Mouse (Mus musculus) kidney, postnatal 0 days (tissue): ENCODE results near the gene Fkbp10. TPM values are rescaled to one million over a fixed set of nuclear protein-coding genes. Genes with fewer than 3 reads are reported as not detected.

Experiments used
- ATAC-seq: fragments of 200-750 bp; cut with Nextera tagmentation; replicated peaks from 2 replicates; pipeline ENCODE4 v1.8.0; 2017; ENCODE audit warnings: low read depth, moderate number of reproducible peaks, moderate TSS enrichment, moderate library complexity; ENCODE audit not compliant: low FRiP score
- DNase-seq: peaks from one replicate; pipeline ENCODE4 v3.0.0-alpha.2; 2016; ENCODE audit warnings: low spot score
- H3K27ac ChIP-seq: fragments of 300-500 bp; sonication (generic); 2 replicates; pipeline ENCODE4 v1.5.1; 2014; ENCODE audit warnings: mild to moderate bottlenecking
- H3K27me3 ChIP-seq: fragments of 300-500 bp; sonication (generic); 2 replicates; pipeline ENCODE4 v1.6.1; 2014; ENCODE audit warnings: low read length, mixed read lengths; ENCODE audit not compliant: insufficient read depth
- H3K36me3 ChIP-seq: fragments of 300-500 bp; sonication (generic); 2 replicates; pipeline ENCODE4 v1.6.1; 2014; ENCODE audit warnings: low read length, mixed read lengths; ENCODE audit not compliant: insufficient read depth
- H3K4me1 ChIP-seq: fragments of 300-500 bp; sonication (generic); replicated peaks from 2 replicates; pipeline ENCODE4 v1.6.1; 2014; ENCODE audit warnings: antibody characterized with exemption, low read length, mixed read lengths; ENCODE audit not compliant: insufficient read depth
- H3K4me2 ChIP-seq: fragments of 300-500 bp; sonication (generic); 2 replicates; pipeline ENCODE4 v1.6.1; 2014; ENCODE audit warnings: mild to moderate bottlenecking, low read length, moderate library complexity, mixed read lengths
- H3K4me3 ChIP-seq: fragments of 300-500 bp; sonication (generic); replicated peaks from 2 replicates; pipeline ENCODE4 v1.5.1; 2014; ENCODE audit warnings: low read depth, low read length
- H3K9ac ChIP-seq: fragments of 300-500 bp; sonication (generic); 2 replicates; pipeline ENCODE4 v1.6.1; 2014; ENCODE audit warnings: low read depth, low read length
- H3K9me3 ChIP-seq: fragments of 300-500 bp; sonication (generic); replicated peaks from 2 replicates; pipeline ENCODE4 v1.6.1; 2016; ENCODE audit warnings: low read length, inconsistent platforms, mixed read lengths
- CTCF ChIP-seq: IDR thresholded peaks from 2 replicates; pipeline ENCODE4 v1.5.1; 2016; ENCODE audit warnings: antibody characterized with exemption, low read depth, mild to moderate bottlenecking, moderate library complexity
- WGBS: fragments of 180-500 bp; shearing (Covaris S2); extraction: QIAGEN DNeasy Blood & Tissue Kit; methylation state at CpG from one replicate; pipeline ENCODE4 v1.1.7; 2014; 5-methylcytosine and 5-hydroxymethylcytosine counted together
- polyA plus RNA-seq: library from polyadenylated mRNA; unstranded; fragments of >200 nt; fragmentation: Nextera tagmentation; extraction: Ambion mirVana; gene quantifications from 2 replicates; pipeline ENCODE4 v1.2.1, GENCODE M21; 2015

Fkbp10 gene
- polyA plus RNA-seq, 1 experiment from 2014 or later = 108 TPM

DNA sequence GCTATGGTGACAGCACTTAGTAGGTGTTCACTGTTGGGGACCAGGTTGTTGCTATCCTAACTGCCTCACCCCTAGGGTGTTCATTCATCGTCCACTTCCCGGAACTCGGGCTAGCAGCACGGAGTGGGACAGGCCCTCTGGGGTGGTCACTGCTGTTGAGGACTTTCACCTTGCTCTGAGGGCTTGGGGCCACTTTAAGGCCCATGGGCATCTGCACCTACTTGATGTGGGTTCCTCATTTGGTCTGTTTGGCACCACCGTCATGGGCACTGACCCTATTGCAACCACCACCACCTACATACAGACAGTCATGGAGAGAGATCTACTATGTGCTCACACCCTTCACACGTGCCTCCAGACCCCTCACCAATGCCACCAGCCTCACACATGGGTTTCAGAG is 28.4 kb upstream of the Fkbp10 start:
- Histone ChIP-seq H3K36me3 (peaks cover 30% of the 10 kb centered on the region), H3K4me2 (no peak overlapping the region), H3K4me1 (peaks cover 46% of the 10 kb centered on the region), H3K9me3 (no peaks in the 10 kb centered on the region), H3K4me3 (no peak overlapping the region), H3K9ac (0 out of 2 replicates have a peak overlapping the region, but pooled peaks have one; percentile 23), H3K27me3 (no peaks in the 10 kb centered on the region), H3K27ac (peak overlapping the region; percentile 84)
- no peak for ATAC-seq
- WGBS = 89% methylated on average over 6 of the region's 6 CpGs
- no peak for TF ChIP-seq CTCF
- no peak for DNase-seq

DNA sequence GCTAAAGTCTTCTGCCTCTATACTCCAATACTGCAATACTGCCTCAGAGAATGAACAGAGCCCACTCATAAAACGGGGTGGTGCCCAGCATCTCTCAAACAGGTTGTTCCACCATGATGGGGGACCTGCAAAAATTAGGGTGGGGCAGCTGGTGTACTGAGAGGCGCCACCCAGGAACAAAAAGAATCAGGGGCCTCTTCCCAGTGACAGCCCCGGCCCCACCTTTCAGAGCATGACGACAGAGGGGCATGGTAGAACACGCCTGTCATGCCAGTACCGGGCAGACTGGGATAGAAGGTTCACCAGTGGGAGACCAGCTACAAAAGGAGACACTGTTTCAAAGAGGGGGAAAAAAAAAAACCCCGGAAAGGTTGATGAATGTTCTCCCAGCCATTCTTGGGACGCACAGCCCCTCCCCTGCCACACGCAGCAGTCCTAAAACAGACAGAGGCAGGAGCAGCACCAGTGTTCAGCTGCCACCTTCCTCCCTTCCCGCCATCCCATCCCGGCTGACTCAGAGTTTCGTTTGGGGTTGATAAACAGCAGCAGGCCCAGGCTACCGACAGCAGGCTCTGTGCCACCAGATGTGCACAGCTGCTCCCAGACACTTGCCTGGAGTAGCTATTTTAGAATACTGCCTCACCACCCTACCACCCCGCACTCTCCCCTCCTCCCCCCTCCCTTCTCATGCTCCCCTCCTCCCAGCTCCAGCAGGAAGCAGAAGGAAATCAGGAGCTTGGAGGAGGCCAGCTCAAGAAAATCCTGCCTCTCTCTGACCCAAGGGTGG is 27.7 kb upstream of the Fkbp10 start:
- DNase-seq (peak; percentile 70), ATAC-seq (no peak)
- H3K36me3 ChIP-seq = peaks cover 26% of the 10 kb centered on the region
- H3K27me3 ChIP-seq = no peaks in the 10 kb centered on the region
- peaks cover 51% of the 10 kb centered on the region for H3K4me1 ChIP-seq
- WGBS = 30% methylated on average over 14 of the region's 14 CpGs
- H3K9me3 ChIP-seq = no peaks in the 10 kb centered on the region
- H3K4me3 ChIP-seq = no peak overlapping the region
- H3K9ac ChIP-seq = 0 out of 2 replicates have a peak overlapping the region, but pooled peaks have one; percentile 23
- H3K27ac ChIP-seq = peak overlapping the region; percentile 84
- H3K4me2 ChIP-seq = peak overlapping the region; percentile 32
- no peak for TF ChIP-seq CTCF

DNA sequence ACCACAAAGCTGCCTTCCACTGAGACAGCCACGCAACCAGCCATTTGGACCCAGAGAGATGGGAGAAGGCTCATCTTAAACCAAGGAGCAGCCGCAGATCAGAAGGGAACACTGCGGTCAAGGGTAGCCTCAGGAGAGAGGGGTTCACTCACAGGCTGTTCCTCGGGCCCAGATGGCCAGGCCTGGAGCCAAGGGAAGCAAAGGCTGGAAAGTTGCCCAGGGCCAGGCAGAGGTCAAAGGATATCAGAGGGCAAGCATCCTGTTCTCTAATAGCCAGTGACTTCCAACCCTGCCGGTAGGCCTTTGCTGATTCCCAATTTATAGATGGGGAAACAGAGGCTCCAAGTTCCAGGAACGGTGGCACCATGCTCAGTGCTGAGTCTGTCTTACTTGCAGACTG is 26.9 kb upstream of the Fkbp10 start:
- no peak for DNase-seq
- 58% methylated on average over 6 of the region's 6 CpGs for WGBS

DNA sequence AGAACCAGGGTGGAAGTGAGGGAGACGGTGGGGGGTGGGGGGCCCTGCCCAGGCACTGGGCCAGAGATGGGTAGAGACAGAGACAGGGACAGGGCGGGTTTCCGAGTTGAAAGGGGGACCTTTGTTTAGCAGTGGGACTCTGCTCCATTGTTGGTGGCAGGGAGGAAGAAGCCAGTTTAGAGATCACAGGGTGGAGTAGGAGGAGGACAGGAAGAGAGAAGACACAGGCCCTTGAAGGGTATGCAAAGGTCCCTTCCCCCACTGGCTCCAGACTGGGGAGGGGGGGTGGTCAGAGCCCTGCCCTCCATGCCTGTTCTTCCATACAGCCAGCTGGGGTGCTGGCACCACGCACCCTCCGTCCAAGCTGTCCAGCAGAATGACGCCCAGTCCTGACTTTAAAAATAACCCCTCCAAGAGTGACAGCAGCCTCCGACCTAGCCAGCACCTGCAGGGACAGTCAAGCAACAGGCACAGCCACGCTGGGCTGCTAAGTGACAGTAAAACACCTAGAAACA is 25.5 kb upstream of the Fkbp10 start:
- Histone ChIP-seq H3K9ac (no peak overlapping the region), H3K4me1 (peaks cover 71% of the 10 kb centered on the region), H3K27me3 (no peaks in the 10 kb centered on the region), H3K4me2 (peak overlapping the region; percentile 8), H3K36me3 (peaks cover 9% of the 10 kb centered on the region), H3K4me3 (no peak overlapping the region), H3K27ac (peak overlapping the region; percentile 84), H3K9me3 (no peaks in the 10 kb centered on the region)
- ATAC-seq = no peak
- 41% methylated on average over 8 of the region's 8 CpGs for WGBS
- DNase-seq = peak; percentile 58
- TF ChIP-seq CTCF = no peak

More for the DNA sequence above, 26.9 kb upstream of the Fkbp10 start:
- peaks cover 19% of the 10 kb centered on the region for H3K36me3 ChIP-seq
- ATAC-seq = no peak
- TF ChIP-seq CTCF = no peak
- H3K27ac ChIP-seq = peak overlapping the region; percentile 84
- H3K9ac ChIP-seq = no peak overlapping the region
- H3K4me1 ChIP-seq = peaks cover 59% of the 10 kb centered on the region
- H3K4me2 ChIP-seq = peak overlapping the region; percentile 32; the same call in 1 of the 2 replicates
- no peaks in the 10 kb centered on the region for H3K9me3 ChIP-seq
- no peaks in the 10 kb centered on the region for H3K27me3 ChIP-seq
- H3K4me3 ChIP-seq = no peak overlapping the region

DNA sequence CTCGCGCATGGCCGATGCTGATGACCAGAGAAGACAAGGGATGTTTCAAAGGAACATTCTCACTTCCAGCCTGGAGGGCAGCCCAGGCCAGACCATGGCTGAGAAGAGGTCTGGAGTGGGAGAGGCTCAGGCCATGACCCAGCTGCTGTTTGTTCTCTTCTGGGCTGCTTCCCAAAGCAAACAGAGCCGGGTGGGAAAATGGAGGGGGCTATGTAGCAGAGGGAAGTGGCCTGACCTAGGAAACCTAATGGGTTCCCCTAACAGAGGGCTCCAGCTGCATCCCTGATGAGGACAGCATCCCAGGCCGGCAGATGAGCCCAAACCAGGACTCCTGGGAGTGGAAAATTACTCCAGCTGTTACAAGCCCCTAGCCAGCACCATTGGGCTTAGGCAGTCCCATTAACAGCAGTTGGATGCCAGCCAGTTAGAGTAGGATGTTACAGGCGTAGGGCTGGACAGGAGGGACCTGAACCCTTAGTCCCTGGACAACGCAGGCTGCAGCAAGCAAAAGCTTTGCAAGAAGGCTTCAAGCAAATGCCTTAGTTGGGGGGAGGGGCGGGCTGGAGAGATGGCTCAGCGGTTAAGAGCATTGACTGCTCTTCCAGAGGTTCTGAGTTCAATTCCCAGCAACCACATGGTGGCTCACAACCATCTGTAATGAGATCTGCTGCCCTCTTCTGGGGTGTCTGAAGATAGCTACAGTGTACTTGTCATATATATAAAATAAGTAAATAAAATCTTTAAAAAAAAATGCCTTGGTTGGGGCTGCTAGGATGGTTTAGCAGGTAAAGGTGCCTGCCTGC is 24.2 kb upstream of the Fkbp10 start:
- H3K4me2 ChIP-seq = no peak overlapping the region
- ATAC-seq (peak; percentile 43), DNase-seq (peak; percentile 92)
- peak; percentile 43; the same call in 1 of the 2 replicates for TF ChIP-seq CTCF
- peak overlapping the region; percentile 84 for H3K27ac ChIP-seq
- no peaks in the 10 kb centered on the region for H3K9me3 ChIP-seq
- H3K4me3 ChIP-seq = no peak overlapping the region
- H3K36me3 ChIP-seq = no peaks in the 10 kb centered on the region
- no peak overlapping the region for H3K9ac ChIP-seq
- H3K4me1 ChIP-seq = peaks cover 82% of the 10 kb centered on the region
- 30% methylated on average over 9 of the region's 9 CpGs for WGBS
- H3K27me3 ChIP-seq = no peaks in the 10 kb centered on the region

DNA sequence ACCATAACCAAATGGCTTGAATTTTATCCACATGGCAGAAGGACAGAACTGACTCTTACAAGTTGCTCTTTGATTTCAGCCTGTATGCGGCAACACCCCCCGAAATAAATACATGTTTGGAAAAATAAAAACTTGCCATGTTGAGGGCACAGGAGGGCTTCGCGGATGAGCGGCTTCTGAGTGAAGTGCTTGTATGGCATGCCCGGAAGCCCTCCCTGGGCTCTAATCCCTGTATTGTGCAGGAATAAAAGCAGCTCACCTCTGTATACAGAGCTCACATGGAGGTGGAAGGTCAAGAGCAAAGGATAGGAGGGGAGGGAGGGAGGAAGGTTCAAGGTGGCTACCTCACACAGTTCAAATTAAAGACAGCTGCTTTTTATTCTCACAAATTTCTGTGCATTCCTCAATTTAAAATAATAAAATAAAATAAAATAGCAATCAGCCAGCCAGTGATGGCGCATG is 23.6 kb upstream of the Fkbp10 start:
- no peak for DNase-seq
- Histone ChIP-seq H3K36me3 (no peaks in the 10 kb centered on the region), H3K4me2 (no peak overlapping the region), H3K27ac (peak overlapping the region; percentile 84; the same call in 1 of the 2 replicates), H3K9ac (no peak overlapping the region), H3K4me3 (no peak overlapping the region), H3K4me1 (peaks cover 76% of the 10 kb centered on the region), H3K9me3 (no peaks in the 10 kb centered on the region), H3K27me3 (no peaks in the 10 kb centered on the region)
- TF ChIP-seq CTCF = no peak
- no peak for ATAC-seq
- 86% methylated on average over 7 of the region's 7 CpGs for WGBS
